Mouse (Mus musculus): Measurements from ENCODE around the gene Pim2. TPM values are rescaled to one million over a fixed set of nuclear protein-coding genes. Genes with fewer than 3 reads are reported as not detected.

The Pim2 gene
- 13.6 and 15.3 TPM in 2 replicates for polyA plus RNA-seq (2015; fragmentation: Nextera tagmentation; extraction: Ambion mirVana)

DNA sequence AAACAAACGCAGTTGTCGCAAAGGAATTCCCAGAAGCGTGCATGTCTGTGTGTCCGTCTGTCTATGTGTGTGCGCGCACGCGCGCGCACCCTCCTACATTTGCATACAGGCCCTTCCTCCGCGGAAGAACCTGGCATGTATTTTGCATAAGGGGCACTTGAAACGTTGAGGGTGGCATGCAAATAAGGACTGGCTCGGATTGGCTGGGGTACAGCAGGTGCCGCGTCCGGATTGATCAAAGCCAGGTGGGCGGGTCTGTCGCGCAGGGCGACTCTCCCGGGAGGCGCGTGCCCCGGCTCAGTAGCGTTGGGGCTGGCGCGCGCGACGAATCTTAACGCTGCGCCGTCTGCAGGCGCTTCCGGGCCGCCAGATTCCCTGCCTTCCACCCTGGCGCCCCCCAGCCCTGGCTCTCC is at the start of gene Pim2:
TSS of gene Pim2 (plus strand) at position 256 of the 413 bp plus-strand sequence.
- no peaks in the 10 kb centered on the region for H3K36me3 ChIP-seq (ENCODE audit: control insufficient read depth, insufficient read depth, low read length)
- H3K4me1 ChIP-seq (ENCODE audit: control insufficient read depth, insufficient read depth, low read length): no peaks in the 10 kb centered on the region; the same call in 1 of the 2 replicates
- ATAC-seq: peak; percentile 96
- H3K27ac ChIP-seq (ENCODE audit: low read length): no peak within 1 kb of the TSS
- H3K9me3 ChIP-seq (ENCODE audit: control insufficient read depth, low read length): no peaks in the 10 kb centered on the region
- peak within 1 kb of the TSS; percentile 88 for H3K4me2 ChIP-seq (ENCODE audit: low read depth, low read length)
- peak within 1 kb of the TSS; percentile 57 for H3K4me3 ChIP-seq (ENCODE audit: low read length)
- H3K9ac ChIP-seq (ENCODE audit: low read depth, low read length): peak within 1 kb of the TSS; percentile 71
- no peaks in the 10 kb centered on the region for H3K27me3 ChIP-seq (replicated peaks; ENCODE audit: control insufficient read depth, insufficient read depth, low read length)
- 19% methylated on average over 38 of the region's 38 CpGs for WGBS

DNA sequence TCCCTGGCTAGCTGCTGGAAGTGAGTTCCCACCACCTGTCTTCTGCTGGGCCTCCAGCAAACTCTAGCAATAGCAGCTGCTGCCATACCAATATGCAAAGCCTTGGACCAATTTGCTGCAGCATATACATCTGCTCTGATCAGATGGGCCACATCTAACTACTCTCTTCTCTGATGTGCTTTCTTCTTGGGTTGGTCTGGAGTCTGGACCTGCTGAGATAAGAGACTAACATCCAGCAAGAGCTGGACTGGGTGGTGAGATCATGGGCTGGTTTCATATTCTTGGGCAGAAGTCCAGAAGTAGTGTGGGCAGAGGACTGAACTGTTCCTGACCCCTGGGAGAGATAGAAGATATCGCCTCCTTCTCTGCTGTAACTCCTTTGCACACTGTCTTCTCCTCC is 40.9 kb upstream of the Pim2 start:
- H3K9ac ChIP-seq (ENCODE audit: low read depth, low read length): no peak overlapping the region
- ATAC-seq: no peak
- H3K27me3 ChIP-seq (replicated peaks; ENCODE audit: control insufficient read depth, insufficient read depth, low read length): no peaks in the 10 kb centered on the region
- 68% methylated on average over 1 of the region's 1 CpGs for WGBS
- no peak overlapping the region for H3K4me3 ChIP-seq (ENCODE audit: low read length)
- H3K9me3 ChIP-seq (ENCODE audit: control insufficient read depth, low read length): no peaks in the 10 kb centered on the region
- H3K4me2 ChIP-seq (ENCODE audit: low read depth, low read length): no peak overlapping the region
- H3K27ac ChIP-seq (ENCODE audit: low read length): no peak overlapping the region
- H3K4me1 ChIP-seq (ENCODE audit: control insufficient read depth, insufficient read depth, low read length): no peaks in the 10 kb centered on the region
- no peaks in the 10 kb centered on the region for H3K36me3 ChIP-seq (ENCODE audit: control insufficient read depth, insufficient read depth, low read length)

DNA sequence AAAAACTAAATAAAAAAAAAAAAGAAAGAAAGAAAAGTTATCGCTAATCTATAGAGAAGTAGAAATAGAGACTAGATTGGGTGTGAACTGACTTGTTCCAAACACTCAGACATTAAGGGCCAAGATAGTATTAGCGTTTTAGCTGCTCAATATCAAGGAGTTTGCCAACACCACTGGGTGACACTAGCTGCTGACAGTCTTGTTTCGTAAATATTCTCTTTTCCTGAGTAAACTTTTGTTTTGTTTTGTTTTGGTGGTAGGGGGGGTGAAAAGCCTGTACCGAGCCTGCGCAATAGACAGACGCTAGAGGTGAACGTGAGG is 37.3 kb upstream of the Pim2 start:
- WGBS: 19% methylated on average over 7 of the region's 7 CpGs
- H3K4me1 ChIP-seq (ENCODE audit: control insufficient read depth, insufficient read depth, low read length): no peaks in the 10 kb centered on the region
- no peaks in the 10 kb centered on the region for H3K36me3 ChIP-seq (ENCODE audit: control insufficient read depth, insufficient read depth, low read length)
- no peaks in the 10 kb centered on the region for H3K9me3 ChIP-seq (ENCODE audit: control insufficient read depth, low read length)
- H3K9ac ChIP-seq (ENCODE audit: low read depth, low read length): 0 out of 2 replicates have a peak overlapping the region, but pooled peaks have one; percentile 33
- peak overlapping the region; percentile 76 for H3K27ac ChIP-seq (ENCODE audit: low read length)
- ATAC-seq: no peak
- H3K4me3 ChIP-seq (ENCODE audit: low read length): peak overlapping the region; percentile 69
- H3K4me2 ChIP-seq (ENCODE audit: low read depth, low read length): peak overlapping the region; percentile 45
- H3K27me3 ChIP-seq (replicated peaks; ENCODE audit: control insufficient read depth, insufficient read depth, low read length): no peaks in the 10 kb centered on the region

- peak; percentile 97 for ATAC-seq
- H3K27ac ChIP-seq (ENCODE audit: low read length): peak within 1 kb of the TSS; percentile 92
- 14% methylated on average over 73 of the region's 74 CpGs for WGBS
- H3K9ac ChIP-seq (ENCODE audit: low read depth, low read length): peak within 1 kb of the TSS; percentile 81
- H3K27me3 ChIP-seq (replicated peaks; ENCODE audit: control insufficient read depth, insufficient read depth, low read length): no peaks in the 10 kb centered on the region
- no peaks in the 10 kb centered on the region for H3K36me3 ChIP-seq (ENCODE audit: control insufficient read depth, insufficient read depth, low read length)
- H3K9me3 ChIP-seq (ENCODE audit: control insufficient read depth, low read length): no peaks in the 10 kb centered on the region
- H3K4me2 ChIP-seq (ENCODE audit: low read depth, low read length): peak within 1 kb of the TSS; percentile 62
- no peaks in the 10 kb centered on the region for H3K4me1 ChIP-seq (ENCODE audit: control insufficient read depth, insufficient read depth, low read length)
- peak within 1 kb of the TSS; percentile 69 for H3K4me3 ChIP-seq (ENCODE audit: low read length)
Observed at GRCm38 (mm10) chrX:7841163-7842162, 36.6 kb upstream of the Pim2 start, which contains the start of gene Otud5. Gene Otud5 (plus strand): TSS chrX:7841364.

- Histone ChIP-seq H3K36me3 (ENCODE audit: control insufficient read depth, insufficient read depth, low read length) (no peaks in the 10 kb centered on the region), H3K4me2 (ENCODE audit: low read depth, low read length) (peak overlapping the region; percentile 62), H3K27me3 (replicated peaks; ENCODE audit: control insufficient read depth, insufficient read depth, low read length) (no peaks in the 10 kb centered on the region), H3K4me3 (ENCODE audit: low read length) (peak overlapping the region; percentile 69), H3K27ac (ENCODE audit: low read length) (peak overlapping the region; percentile 88), H3K9ac (ENCODE audit: low read depth, low read length) (peak overlapping the region; percentile 81), H3K9me3 (ENCODE audit: control insufficient read depth, low read length) (no peaks in the 10 kb centered on the region), H3K4me1 (ENCODE audit: control insufficient read depth, insufficient read depth, low read length) (no peaks in the 10 kb centered on the region)
- no peak for ATAC-seq
- WGBS: 18% methylated on average over 31 of the region's 42 CpGs
Observed at GRCm38 (mm10) chrX:7842318-7842717, 35.7 kb upstream of the Pim2 start.

- Histone ChIP-seq H3K9ac (ENCODE audit: low read depth, low read length) (no peak overlapping the region), H3K27me3 (replicated peaks; ENCODE audit: control insufficient read depth, insufficient read depth, low read length) (no peaks in the 10 kb centered on the region), H3K4me2 (ENCODE audit: low read depth, low read length) (no peak overlapping the region), H3K4me3 (ENCODE audit: low read length) (no peak overlapping the region), H3K36me3 (ENCODE audit: control insufficient read depth, insufficient read depth, low read length) (0 out of 2 replicates have a peak, but pooled peaks cover 2% of the 10 kb centered on the region), H3K27ac (ENCODE audit: low read length) (no peak overlapping the region), H3K9me3 (ENCODE audit: control insufficient read depth, low read length) (no peaks in the 10 kb centered on the region), H3K4me1 (ENCODE audit: control insufficient read depth, insufficient read depth, low read length) (no peaks in the 10 kb centered on the region)
- no peak for ATAC-seq
- WGBS: 73% methylated on average over 2 of the region's 2 CpGs
Observed at GRCm38 (mm10) chrX:7847845-7848244, 30.2 kb upstream of the Pim2 start.

DNA sequence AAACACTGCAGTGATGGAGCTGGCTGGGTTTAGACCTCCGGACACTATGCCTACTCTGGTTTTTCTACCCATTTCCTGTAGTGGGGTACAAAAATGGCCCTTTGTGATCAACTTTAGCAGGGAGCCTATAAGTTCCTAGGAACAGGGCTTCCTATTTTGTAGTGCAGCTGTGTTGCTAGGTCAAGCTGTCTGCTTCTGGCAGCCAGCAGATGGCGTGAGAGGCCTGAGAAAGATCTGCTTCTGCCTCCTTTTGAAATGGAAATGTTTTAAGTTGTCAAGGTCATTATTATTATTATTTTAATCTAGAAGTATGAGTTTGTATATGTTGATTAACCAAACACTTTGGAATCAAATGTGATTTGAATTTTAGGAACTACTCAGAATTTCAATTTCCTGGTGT is 23.5 kb upstream of the Pim2 start:
- H3K9ac ChIP-seq (ENCODE audit: low read depth, low read length): no peak overlapping the region
- no peak overlapping the region for H3K27ac ChIP-seq (ENCODE audit: low read length)
- 38% methylated on average over 2 of the region's 2 CpGs for WGBS
- no peaks in the 10 kb centered on the region for H3K9me3 ChIP-seq (ENCODE audit: control insufficient read depth, low read length)
- no peaks in the 10 kb centered on the region for H3K4me1 ChIP-seq (ENCODE audit: control insufficient read depth, insufficient read depth, low read length)
- H3K4me3 ChIP-seq (ENCODE audit: low read length): no peak overlapping the region
- no peak overlapping the region for H3K4me2 ChIP-seq (ENCODE audit: low read depth, low read length)
- no peaks in the 10 kb centered on the region for H3K27me3 ChIP-seq (replicated peaks; ENCODE audit: control insufficient read depth, insufficient read depth, low read length)
- no peak for ATAC-seq
- H3K36me3 ChIP-seq (ENCODE audit: control insufficient read depth, insufficient read depth, low read length): 0 out of 2 replicates have a peak, but pooled peaks cover 4% of the 10 kb centered on the region

- ATAC-seq: peak; percentile 64
- Histone ChIP-seq H3K27ac (ENCODE audit: low read length) (no peak overlapping the region), H3K27me3 (replicated peaks; ENCODE audit: control insufficient read depth, insufficient read depth, low read length) (no peaks in the 10 kb centered on the region), H3K9ac (ENCODE audit: low read depth, low read length) (no peak overlapping the region), H3K36me3 (ENCODE audit: control insufficient read depth, insufficient read depth, low read length) (no peaks in the 10 kb centered on the region), H3K4me1 (ENCODE audit: control insufficient read depth, insufficient read depth, low read length) (no peaks in the 10 kb centered on the region), H3K4me3 (ENCODE audit: low read length) (no peak overlapping the region), H3K4me2 (ENCODE audit: low read depth, low read length) (no peak overlapping the region), H3K9me3 (ENCODE audit: control insufficient read depth, low read length) (no peaks in the 10 kb centered on the region)
- WGBS: 80% methylated on average over 3 of the region's 3 CpGs
Observed at GRCm38 (mm10) chrX:7859191-7859753, 18.8 kb upstream of the Pim2 start.

DNA sequence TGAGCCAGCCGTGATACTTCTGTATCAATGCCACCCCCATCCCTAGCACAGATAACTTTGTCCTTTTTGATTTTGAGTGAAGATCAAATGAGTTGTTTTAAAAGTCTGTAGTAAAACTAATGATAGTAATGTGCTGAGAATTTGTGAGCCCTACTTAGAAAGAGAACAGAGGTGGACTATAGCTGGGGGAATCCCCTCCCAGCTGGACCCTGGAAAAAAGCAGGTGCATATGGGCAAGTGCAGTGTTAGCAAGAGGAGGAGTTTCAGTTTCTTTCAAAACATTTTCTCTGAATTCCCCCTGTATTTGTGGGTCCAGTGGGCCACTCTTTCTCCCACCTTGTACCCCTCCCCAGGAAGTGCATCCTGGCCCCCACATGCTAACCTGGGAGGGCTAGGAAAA is 14.9 kb upstream of the Pim2 start:
- H3K9ac ChIP-seq (ENCODE audit: low read depth, low read length): no peak overlapping the region
- ATAC-seq: no peak
- 70% methylated on average over 1 of the region's 1 CpGs for WGBS

More for the DNA sequence above, 14.9 kb upstream of the Pim2 start:
- H3K27me3 ChIP-seq (replicated peaks; ENCODE audit: control insufficient read depth, insufficient read depth, low read length): no peaks in the 10 kb centered on the region
- H3K4me2 ChIP-seq (ENCODE audit: low read depth, low read length): no peak overlapping the region
- no peaks in the 10 kb centered on the region for H3K4me1 ChIP-seq (ENCODE audit: control insufficient read depth, insufficient read depth, low read length)
- H3K36me3 ChIP-seq (ENCODE audit: control insufficient read depth, insufficient read depth, low read length): no peaks in the 10 kb centered on the region
- no peak overlapping the region for H3K4me3 ChIP-seq (ENCODE audit: low read length)
- H3K9me3 ChIP-seq (ENCODE audit: control insufficient read depth, low read length): no peaks in the 10 kb centered on the region
- no peak overlapping the region for H3K27ac ChIP-seq (ENCODE audit: low read length)

Data from intestine, embryonic 16.5 days (tissue).